Mouse (Mus musculus) ES-Bruce4 (cell line): ENCODE data around the gene Syncrip.

Source experiments
- CTCF ChIP-seq: IDR thresholded peaks from one replicate; pipeline ENCODE4 v1.8.1; 2011; ENCODE audit warnings: low read depth, low read length
- EP300 ChIP-seq: IDR thresholded peaks from 2 replicates; pipeline ENCODE4 v1.6.1; 2011; ENCODE audit warnings: low read depth, low read length; ENCODE audit not compliant: insufficient read depth

- no peak for TF ChIP-seq CTCF
- TF ChIP-seq EP300, result no peak
Observed at GRCm38 (mm10) chr9:88500112-88500511, 17.7 kb upstream of the Syncrip start.
